Mouse (Mus musculus) A20 (cell line): Measurements from ENCODE around the gene Nmnat2.

Experiments
- DNase-seq: peaks from one replicate; pipeline ENCODE4 v3.0.0-alpha.2; 2011; ENCODE audit warnings: low read depth, low spot score

Gene Nmnat2

DNA sequence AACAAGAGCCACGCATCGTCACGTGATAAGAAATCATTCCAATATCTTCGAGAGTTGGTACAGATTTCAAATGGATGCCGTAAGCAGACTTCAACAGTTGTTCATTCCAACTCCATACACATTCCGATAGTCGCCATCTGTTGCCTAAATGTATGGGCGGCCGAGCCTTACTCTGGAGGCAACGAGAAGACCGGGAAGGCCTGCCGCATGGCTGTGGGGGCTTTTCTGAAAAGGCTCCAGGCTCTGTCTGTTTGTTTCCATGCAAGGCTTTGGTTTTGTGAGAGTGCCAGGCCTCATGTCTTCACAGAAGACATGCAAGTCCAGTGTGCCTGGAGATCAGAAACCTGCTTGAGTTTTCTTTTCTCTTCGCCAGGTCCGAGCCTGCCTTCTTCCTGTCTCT, 28.6 kb downstream of the Nmnat2 start:
- no peak for DNase-seq

GRCm38 (mm10) chr1:152986981-152987380, 32.2 kb downstream of the Nmnat2 start:
- no peak for DNase-seq

DNA sequence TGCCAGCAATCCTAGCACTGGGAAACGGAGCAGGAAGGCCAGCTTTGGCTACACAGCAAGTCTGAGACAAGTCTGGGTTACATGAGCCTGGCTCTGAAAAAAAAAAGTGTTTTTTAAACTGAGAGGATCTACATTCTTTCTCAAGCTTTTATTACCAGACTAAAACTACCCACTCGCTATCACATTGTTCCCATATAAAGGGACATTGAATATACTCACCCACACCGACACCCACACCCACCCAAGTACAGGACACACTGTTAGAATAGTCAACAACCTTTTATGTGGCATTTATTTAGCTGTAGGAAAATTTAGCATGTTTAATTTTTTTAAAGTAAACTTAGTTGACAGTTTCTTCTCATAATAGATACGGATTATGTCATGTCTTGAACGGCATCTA, 35.3 kb downstream of the Nmnat2 start:
- DNase-seq: no peak

- no peak for DNase-seq
Observed at GRCm38 (mm10) chr1:152992271-152993134, 37.7 kb downstream of the Nmnat2 start.

DNA sequence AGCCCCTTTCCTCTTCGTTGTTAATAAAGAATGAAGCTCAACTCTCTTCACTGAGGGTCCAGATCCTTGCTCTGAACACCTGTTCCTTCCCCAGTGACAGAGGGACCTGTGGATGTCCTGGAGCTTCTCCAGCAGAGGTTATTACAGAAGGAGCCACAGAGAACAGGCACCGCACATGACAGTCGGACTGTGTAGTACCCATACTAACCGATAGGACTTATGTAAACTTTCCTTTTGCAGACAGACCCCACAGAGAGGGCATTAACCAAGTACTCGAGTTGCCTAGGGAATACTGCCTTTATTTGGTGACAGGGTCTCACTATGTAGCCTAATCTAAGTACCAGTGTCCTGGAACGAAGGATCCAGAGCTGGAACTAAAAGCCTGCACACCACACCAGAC, 39.0 kb downstream of the Nmnat2 start:
- DNase-seq: no peak

- no peak for DNase-seq
Observed at GRCm38 (mm10) chr1:152999983-153000382, 45.2 kb downstream of the Nmnat2 start.

DNA sequence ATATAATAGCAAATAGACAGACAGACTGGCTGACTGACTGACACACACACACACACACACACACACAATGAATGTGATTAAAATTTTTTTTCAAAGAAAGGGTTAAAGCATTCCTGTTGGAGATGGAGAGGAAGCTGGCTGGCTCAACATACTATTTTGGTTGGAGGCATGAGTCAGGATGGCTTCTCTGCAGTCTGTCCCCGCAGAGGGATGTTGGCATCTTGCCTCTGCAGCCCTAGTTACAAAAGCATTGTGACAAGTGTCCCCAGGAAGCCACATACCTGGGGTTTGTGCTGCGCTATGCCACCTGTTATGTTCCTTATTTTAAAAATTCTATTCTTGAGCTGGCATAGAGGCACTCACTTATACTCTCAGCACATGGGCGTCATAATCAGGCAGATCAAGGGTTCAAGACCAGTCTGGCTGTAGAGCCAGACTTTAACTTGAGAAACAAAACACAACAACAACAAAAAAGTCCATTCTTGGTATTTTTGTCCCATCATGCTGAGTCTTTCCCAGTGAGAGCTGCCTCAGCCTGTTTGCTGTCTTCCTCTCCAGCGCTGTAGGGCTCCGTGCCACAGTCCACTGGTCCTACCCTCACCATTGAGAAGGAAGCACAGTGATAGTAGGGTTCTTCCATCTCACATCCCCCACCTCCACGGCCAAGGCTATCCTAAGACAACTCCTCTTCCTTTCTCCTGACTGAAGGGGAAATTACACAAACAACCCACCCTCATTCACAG, 45.9 kb downstream of the Nmnat2 start:
- no peak for DNase-seq

- no peak for DNase-seq
Observed at GRCm38 (mm10) chr1:153002295-153003050, 47.7 kb downstream of the Nmnat2 start.

GRCm38 (mm10) chr1:153004472-153004871, 49.7 kb downstream of the Nmnat2 start:
- no peak for DNase-seq

- DNase-seq: no peak
Observed at GRCm38 (mm10) chr1:153006054-153006453, 51.3 kb downstream of the Nmnat2 start.

- no peak for DNase-seq
Observed at GRCm38 (mm10) chr1:153006761-153007160, 52.0 kb downstream of the Nmnat2 start.

DNA sequence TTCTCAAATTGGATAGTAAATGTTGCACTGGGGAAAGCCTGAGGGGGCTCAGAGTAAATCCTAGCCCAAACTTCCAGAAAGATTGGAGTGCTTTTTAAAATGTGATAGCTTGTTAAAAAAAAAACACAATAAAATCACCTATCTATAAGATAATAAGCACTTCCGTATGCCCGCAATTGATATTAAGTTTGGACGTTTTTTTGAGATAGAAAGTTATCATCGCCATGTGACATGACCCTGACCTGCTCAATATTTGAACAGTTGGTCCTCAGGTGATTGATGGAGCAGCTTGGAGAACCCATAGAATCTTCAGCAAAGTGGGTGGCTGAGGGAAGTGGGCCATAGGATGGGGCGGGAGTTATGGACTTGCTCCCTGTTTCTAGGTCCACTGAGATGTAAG, 52.5 kb downstream of the Nmnat2 start:
- no peak for DNase-seq

GRCm38 (mm10) chr1:153007824-153008223, 53.0 kb downstream of the Nmnat2 start:
- no peak for DNase-seq

DNA sequence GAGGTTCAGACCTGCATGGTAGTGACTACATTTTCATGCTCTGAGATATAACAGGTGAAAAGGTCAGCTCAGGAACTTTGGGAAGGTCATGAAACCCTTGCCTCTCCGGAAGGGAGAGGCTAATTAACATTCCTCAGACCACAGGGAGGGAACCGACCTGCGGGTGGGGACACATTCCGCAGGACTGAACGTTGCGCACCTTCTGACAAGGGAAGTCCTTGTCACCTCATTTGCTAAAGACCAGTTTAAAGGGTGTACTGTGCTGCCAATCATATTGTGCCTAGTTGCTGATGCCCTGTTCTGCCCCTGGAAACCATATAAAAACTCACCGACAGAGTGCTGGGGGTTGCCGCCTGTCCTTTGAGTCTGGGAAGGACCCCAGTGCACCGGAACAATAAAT, 54.5 kb downstream of the Nmnat2 start:
- DNase-seq: no peak

DNA sequence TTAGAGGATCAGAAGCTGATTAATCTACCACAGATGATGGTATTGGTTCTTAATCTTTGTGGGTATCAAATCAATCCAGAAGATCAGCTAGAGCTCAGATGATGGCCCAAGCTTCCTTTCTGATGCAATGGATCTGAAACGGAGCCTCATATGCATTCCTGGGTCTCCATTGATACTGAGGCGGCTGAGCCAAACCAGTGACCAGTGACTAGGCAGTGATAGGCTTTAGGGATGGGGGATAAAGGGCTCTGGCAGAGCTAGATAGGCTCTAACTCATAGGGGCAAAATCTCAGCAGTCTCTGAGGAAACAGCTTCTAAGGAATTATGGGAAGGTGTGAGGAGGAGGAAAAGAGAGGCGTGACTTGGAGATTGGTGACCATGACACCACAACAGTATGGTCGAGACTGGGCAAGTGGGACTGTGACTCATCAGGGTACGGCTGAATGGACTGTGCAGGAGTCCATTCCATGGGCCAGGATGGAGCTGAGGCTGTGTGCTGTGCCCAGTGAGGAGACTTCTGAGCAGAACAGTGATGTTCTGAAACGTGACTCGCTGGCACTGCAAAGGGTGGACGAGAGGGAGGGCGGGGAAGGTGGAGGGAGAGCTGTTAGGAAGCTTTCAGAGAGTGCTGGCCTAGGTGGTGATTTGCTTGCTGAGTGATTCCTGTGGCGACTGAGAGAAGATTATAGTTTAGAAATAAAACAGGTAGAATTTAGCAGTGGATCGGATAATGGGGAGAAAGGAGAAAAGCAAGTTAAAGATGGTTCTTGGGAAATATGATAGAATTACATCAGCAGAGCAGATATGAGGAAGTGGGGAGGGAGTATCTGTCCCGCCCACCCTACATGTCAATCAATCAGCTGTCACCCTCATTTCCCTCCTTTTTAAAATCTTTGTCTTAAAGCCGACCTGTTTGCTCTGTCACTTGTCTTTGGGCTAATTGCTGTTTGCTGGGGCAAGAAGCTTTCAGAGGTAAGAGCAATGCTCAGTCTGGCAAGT, 55.9 kb downstream of the Nmnat2 start:
- DNase-seq: no peak

DNA sequence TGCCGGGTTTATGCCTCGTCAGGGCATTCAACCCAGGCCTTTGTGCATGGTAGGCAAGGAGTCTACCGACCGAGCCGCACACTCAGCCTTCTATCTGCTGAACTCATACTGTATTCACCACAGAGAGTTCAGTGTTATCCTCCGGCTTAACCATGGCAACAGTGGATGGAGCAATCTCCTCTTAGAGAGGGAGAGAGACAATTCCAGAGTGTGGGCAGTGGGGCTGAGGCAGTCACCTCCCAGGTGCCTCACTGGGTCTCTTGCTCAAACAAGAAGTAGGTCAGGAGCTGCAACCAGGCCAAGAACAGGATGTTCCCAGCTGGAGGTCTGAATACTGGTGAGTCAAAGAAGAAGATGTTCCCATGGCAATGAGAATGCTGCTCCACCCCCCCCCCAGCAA, 56.8 kb downstream of the Nmnat2 start:
- DNase-seq: no peak

DNA sequence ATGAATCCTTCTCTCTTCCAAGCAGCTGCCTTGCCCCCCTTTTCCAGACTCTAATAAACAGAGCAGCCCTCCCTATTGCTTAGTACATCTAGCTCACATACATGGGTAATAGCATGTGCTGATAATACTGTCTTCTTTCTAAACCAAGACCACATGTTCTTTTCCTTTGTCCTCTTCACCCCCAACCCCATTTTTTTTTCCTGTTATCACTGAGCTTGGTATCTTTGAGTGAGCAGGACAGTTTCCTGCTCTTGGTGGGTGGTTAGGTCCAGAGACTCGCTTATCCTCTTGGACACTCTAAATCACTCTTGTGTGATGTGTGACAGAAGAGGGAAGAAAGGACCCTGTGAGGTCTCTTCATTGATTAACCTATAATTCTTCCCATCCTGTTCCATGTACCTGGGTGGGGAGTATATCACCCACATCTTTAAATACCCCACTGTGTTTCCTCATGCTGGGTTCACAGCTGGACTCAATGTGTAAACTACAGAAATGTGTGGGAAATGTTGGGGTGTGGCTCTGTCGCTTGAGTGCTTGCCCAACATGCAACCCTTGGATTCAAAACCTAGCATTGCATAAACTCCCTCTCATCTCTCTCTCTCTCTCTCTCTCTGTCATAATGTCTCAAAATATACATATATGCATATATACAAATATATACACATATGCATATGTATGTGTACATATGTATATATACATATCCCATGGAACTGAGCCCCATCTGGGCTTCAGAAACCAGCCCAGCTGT, 58.9 kb downstream of the Nmnat2 start:
- DNase-seq: no peak

GRCm38 (mm10) chr1:153014431-153015186, 59.8 kb downstream of the Nmnat2 start:
- no peak for DNase-seq

DNA sequence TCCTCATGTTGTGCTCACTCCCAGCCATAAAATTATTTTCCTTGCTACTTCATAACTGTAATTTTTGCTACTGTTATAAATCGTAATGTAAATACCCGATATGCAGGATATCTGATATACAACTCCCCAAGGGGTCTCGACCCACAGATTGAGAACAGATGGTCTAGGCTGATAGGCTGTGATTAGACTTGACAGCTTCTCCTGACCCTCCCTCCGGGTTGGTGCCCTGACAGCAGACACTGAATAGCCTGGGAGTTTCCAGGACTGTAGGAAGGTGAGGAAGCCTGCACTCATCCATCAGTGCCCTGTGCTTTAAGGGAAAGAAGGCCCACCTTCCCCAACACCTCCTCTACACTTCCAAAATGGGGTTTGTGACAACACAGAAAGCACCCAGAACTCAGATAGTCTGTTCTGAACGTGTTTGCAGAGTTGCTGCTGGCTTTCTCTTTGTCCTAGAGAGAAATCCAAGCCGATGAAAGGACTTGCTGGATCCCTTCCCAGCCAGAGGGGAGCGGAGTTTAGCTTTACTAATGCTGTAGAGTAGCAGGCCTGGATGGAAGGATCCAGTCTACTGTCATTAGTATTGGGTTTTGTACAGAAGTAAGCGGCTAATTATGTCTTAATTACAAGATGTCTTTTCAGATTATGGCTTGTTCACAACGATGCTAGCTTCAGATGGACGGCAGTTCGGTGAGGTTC, 61.8 kb downstream of the Nmnat2 start:
- no peak for DNase-seq
